Mouse (Mus musculus) left cerebral cortex, postnatal 14 days (tissue): ENCODE measurements at regions not wholly inside any gene's neighbourhood (a gene's known extent, or its start where the extent isn't known, plus 50 kb on each side); places are given as distances from the start of the nearest gene placed in this dataset.

ENCODE experiments used
- DNase-seq, 2 experiments: peaks; one replicate each; pipeline ENCODE4 v3.0.0; 2021 to 2022; ENCODE audit warnings: low spot score in 2 of 2, mixed read lengths in 1 of 2
- intact Hi-C: fragments of 180-260 bp; cut with DNase I; formaldehyde crosslinking; loops from one replicate; pipeline ENCODE4 v1.15.1; 2025

GRCm38 (mm10) chr9:31604497-31605090 lies 140.3 kb upstream of the Tmem45b start:
- DNase-seq, result no peak
- intact Hi-C loops, result no loop called here

DNA sequence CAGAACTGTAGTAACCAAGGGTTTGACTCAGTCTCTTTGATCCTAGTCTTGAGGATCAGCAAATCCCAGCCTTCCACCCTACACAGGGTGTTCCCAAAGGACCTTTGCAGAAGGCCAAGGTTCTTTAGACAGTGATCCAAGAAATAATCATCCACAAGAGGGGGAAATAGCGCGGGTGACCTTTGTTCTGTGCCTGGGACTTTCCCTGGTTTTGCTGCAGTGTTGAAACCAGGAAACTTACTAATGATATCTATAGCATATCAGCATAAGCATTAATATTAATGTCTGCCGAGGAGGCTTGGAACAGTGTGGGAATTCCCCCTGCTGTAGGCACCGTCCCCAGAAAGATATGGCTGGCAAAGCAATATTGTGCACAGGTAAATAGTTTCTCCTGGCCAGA lies 138.4 kb upstream of the Tmem45b start:
- intact Hi-C loops, result no loop called here
- DNase-seq, result no peak

GRCm38 (mm10) chr9:31595096-31595495 lies 130.8 kb upstream of the Tmem45b start:
- intact Hi-C loops, result no loop called here
- DNase-seq, result no peak

DNA sequence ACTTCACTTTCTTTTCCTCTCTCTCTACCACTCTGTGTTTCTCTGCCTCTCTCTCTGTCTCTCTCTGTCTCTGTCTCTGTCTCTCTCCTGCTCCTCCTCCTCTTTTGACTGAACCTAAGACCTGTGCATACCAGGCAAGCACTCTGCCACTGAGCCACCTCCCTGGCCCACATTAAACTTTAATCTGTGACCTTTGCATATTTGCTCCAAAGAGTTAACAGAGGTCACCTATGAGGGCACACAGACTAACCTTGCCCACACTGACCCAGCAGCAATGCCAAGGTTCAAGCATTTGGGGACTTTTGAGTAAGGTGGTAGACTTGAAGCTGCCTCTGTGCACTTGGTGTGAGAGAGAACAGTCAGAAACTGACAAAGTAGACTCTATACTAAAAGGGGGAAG lies 123.4 kb upstream of the Tmem45b start:
- DNase-seq, result no peak
- intact Hi-C loops, result no loop called here

GRCm38 (mm10) chr9:31583983-31584382 lies 119.7 kb upstream of the Tmem45b start:
- DNase-seq, result no peak
- intact Hi-C loops, result no loop called here

DNA sequence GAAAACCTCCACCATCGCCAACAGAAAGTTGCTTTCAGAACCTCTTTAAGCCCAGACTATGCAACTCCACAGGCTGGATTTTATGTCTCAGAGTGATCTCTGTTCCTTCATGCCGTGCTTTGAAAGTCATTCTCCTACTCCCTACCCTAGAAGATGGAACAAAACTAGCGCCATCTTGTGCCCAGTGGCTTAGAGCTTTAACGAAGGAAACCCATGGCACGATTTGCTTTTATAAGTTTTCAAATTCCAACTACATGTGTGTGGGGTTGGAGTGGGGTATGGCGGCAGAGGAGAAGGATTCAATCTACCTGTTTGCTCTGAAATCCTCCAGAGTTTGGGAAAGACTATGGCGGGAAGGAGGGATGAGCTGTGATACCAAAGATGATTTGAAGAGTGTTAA lies 118.7 kb upstream of the Tmem45b start:
- intact Hi-C loops, result no loop called here
- DNase-seq, result no peak

- intact Hi-C loops, result no loop called here
Measured at GRCm38 (mm10) chr9:31578506-31579173, 114.4 kb upstream of the Tmem45b start.

DNA sequence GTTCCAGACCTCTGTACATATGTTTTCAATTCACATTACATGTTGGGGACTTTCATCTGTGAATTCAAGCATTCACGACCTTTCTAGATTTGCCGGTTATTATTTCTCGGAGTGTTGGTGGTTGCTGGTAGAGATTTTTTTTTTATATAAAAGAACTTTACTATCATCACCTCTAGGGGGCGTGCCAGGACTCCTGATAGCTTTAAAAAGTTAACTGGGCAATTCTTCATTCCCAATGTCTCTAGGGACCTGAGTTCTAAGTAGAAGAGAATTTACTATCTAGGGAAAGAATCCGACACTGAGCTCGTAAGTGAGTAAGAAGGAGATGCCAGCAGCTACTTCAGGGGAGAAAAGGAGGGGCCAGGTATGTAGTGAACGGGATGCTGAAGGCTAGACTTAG lies 112.8 kb upstream of the Tmem45b start:
- DNase-seq, result peak; percentile 42 to 62
- intact Hi-C loops, result no loop called here

More at GRCm38 (mm10) chr9:31578506-31579173, 114.4 kb upstream of the Tmem45b start:
- DNase-seq, result no peak

- DNase-seq, result no peak
- intact Hi-C loops, result no loop called here
Measured at GRCm38 (mm10) chr9:31567029-31567428, 102.8 kb upstream of the Tmem45b start.

DNA sequence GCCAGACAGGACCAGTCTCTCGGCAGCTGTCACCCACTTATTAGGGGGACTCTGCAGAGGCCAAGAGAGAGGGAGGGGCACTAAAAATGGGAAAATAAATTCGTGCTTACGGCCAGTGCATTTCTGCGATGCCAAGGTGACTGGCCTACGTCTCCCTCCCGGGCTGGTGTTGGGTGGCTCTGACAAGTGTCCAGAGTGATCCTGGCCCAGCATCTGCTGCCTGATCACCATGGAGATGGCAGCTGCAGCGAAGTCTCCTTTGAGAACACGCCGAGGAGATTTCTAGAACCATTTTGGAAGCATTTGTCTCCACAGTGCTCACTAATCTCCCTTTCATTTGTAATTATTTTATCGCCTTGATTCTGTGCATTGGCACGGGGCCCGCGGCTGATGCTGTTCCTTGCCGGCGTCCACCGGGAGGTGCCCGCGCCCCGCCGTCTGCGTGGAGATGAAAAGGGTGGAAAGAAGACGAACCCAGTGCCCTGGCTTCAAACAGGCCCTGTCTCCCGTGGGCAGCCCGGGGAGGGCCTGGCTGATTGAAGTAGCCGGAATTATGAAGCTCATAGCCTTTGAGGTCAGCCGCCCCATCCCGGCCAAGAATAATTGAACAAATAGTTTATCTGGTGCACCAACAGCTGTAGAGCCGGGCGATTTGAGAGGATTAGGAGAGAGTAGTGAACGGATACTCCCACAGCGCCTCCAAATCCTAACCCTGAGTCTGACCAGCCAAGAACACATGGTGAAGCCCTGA lies 102.2 kb upstream of the Tmem45b start:
- DNase-seq, result peak in 1 of 2 experiments; percentile 42
- intact Hi-C loops, result no loop called here

DNA sequence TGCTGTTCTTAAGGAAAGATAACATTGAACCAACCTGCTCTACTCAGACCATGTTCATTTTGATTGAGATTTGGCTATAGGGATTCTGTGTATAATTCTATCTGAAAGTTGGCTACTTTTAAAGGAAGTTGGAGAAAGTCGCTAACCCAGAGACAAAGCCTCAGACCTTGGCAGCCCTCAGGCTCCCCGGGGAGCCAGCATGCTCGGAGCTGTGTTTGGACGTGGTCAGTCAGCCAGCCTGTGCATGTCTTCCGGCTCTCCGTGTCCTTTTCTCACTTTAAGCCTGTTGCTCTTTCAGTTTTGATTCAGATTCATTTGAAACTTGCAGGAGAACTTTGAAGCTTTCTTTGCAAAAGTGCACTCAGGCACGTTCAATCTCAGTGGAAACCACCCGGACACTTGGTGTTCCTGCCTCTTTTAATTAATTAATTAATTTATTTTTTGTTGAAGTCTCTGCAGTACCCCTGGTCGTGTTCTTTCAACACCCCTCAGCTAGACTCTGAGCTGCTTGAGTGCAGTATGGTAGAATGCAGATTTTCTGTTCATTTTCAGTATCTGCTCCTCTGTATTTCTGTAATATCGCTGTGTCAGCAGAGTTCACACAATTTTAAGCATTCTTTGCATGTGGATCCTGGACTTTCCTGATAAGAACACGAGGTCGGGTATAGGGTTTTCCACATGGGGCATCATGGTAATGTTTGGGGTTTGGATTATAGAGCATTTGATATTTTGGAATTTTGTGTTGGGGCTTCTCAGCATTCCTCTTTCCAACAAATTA lies 100.9 kb upstream of the Tmem45b start:
- intact Hi-C loops, result loop anchor here (5.0 kb wide), 1 partner anchor 347 kb away; the partner anchor contains the start of gene Barx2
- DNase-seq, result no peak

DNA sequence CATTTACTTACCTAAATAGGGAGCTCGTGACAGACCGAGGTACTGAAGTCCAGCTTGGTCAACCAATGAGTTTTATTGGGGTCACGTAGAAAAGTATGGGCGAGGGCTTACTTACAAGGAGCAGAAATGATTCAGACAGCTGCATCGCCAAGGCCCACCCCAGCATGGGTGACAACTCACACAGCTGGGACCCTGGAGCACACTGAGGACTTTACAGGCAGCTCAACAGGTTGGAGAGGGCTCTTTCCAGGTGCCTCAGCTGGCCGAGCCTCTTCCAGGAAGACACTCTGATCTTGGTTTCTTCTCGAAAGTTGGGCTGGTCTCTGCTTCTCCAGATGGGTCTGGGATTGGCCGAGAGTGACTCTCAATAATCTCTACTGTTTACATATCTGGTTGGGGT lies 99.3 kb upstream of the Tmem45b start:
- intact Hi-C loops, result loop anchor here (5.0 kb wide), 1 partner anchor 349 kb away; the partner anchor contains the start of gene Barx2
- no peak for DNase-seq

DNA sequence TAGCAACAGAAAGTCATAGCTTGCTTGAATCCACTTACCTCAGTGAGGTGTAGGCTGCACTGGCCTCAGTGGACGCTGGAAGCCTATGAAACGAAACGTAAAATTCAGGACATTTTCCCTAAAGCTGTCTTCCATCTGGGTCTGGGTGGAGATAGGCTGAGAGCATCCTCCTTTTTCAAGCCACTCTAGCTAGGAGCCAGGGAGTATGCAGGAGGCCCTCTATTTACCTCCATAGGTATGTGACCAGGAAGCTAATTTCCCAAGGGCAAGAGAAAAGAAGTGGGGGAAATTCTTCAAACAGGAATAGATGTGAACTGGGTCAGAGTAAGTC lies 95.9 kb upstream of the Tmem45b start:
- intact Hi-C loops, result loop anchor here (5.0 kb wide), 1 partner anchor 352 kb away; the partner anchor contains the start of gene Barx2
- DNase-seq, result no peak

DNA sequence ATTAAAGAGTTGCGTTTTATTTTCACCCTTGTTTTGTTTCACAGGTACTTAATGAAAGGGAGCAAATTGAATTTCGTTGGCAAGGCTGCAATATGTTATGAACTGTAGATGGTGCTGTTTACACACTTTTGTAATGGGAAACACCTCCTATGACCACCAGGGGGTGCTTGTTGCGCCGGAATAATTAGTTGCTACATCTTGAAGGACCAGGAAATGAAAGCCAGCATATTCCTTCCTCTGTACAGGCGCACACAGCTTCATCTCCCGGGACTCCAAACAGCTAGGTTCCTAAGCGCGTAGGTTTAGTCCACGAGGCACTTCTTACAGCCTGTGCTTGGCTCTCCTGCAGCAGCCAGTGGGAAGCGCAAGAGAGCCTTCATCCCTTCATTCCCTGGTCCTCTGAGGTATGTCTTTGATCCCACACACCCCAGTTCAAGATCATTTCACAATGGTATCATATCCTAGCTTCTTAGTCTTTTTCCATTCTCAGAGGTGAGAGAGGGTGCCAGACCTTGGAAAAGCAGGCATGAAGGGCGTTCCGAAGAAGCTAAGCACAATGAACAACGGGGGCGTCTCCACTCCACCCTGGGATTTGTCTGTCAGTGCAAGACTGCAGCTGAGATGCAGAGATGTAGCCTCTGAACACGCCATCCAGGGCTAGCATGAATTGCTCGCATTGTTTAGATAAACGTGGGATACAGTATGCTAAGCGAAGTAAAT lies 95.4 kb upstream of the Tmem45b start:
- intact Hi-C loops, result loop anchor here (2.0 to 5.0 kb wide), 2 partner anchors 353 to 367 kb away; partner anchors contain the start of gene Barx2
- DNase-seq, result peak; percentile 87 to 93

DNA sequence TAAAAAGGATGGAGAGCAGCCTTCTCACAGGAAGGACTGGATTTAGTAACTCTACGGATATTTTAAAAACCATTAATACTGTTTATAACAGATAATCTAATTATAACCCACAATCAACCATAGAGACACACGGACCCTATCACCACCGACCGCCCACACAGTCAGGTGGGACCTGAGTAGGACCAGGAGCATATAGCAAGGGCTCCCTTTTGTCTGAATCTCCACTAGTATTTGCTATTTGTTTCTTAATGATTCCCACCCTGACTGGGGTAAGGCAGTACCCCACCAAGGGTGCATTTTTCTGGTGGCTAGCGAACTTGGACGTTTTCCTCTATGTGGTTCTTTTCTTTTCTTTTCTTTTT lies 79.4 kb upstream of the Tmem45b start:
- intact Hi-C loops, result loop anchor here (5.0 kb wide), 1 partner anchor 126 kb away; no protein-coding TSS in a partner anchor
- no peak for DNase-seq

DNA sequence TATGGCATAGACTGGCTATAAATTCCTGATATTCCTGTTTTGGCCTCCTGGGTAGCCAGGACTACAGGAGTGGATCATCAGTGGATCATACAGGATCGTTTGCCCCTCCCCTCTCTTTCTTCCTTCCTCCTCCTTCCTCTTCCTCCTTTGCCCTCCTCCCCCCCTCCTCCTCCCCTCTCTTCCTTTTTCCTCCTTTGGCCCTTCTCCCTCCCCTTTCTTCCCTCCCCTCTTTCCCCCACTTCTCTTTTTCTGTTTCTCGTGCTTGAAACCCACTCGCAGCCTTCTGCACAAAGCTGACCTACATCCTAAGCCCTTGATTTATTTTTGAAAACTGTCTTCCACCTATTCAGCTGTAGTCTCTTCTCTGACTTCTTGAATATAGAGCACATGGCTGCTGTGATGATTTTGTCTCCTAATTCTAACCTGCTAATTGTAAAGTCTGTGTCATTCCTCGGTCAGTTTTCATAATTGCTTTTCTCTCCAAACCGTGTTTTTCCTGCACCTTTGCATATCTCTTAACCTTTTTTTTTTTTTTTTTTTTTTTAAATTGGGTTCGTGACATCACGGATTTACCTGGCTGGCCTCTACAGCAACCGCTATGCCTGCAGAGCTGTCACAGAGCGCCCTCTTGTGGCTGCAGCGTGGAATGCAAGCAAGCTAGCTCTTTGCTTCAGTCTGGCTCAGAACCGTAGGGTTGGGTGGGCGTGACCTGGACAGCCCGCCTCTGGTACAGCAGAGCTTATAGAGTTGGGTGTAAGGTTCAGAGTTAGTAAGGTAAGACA lies 78.8 kb upstream of the Tmem45b start:
- DNase-seq, result peak; percentile 80 to 89

GRCm38 (mm10) chr9:31541615-31542191 lies 77.4 kb upstream of the Tmem45b start:
- intact Hi-C loops, result loop anchor here (5.0 kb wide), 1 partner anchor 124 kb away; no protein-coding TSS in a partner anchor
- DNase-seq, result no peak

More for the DNA sequence above, 78.8 kb upstream of the Tmem45b start:
- intact Hi-C loops, result loop anchor here (5.0 kb wide), 1 partner anchor 126 kb away; no protein-coding TSS in a partner anchor
